Mouse (Mus musculus) midbrain, embryonic 15.5 days (tissue): ENCODE data around the gene Incenp. TPM values are rescaled to one million over a fixed set of nuclear protein-coding genes. Genes with fewer than 3 reads are reported as not detected.
A peak's percentile ranks its signal among the peaks of the same experiment; 100 is the strongest.
"Not testable (repeated sequence)": the region's sequence is repeated elsewhere in the genome, so short reads cannot be mapped to it uniquely, and the experiment has no call there.

Source experiments
- ATAC-seq: fragments of 200-750 bp; cut with Nextera tagmentation; replicated peaks from 2 replicates; pipeline ENCODE4 v1.8.0; 2017; ENCODE audit warnings: moderate TSS enrichment
- H3K27ac ChIP-seq: fragments of 300-500 bp; sonication (generic); 2 replicates; pipeline ENCODE4 v1.5.1; 2015; ENCODE audit warnings: mild to moderate bottlenecking, inconsistent platforms
- H3K27me3 ChIP-seq: fragments of 300-500 bp; sonication (generic); replicated peaks from 2 replicates; pipeline ENCODE4 v1.6.1; 2015; ENCODE audit warnings: inconsistent platforms
- H3K36me3 ChIP-seq: fragments of 300-500 bp; sonication (generic); replicated peaks from 2 replicates; pipeline ENCODE4 v1.6.1; 2015; ENCODE audit warnings: inconsistent platforms
- H3K4me1 ChIP-seq: fragments of 300-500 bp; sonication (generic); 2 replicates; pipeline ENCODE4 v1.6.1; 2015; ENCODE audit warnings: inconsistent platforms
- H3K4me2 ChIP-seq: fragments of 300-500 bp; sonication (generic); 2 replicates; pipeline ENCODE4 v1.6.1; 2015; ENCODE audit warnings: inconsistent platforms, mild to moderate bottlenecking, moderate library complexity
- H3K4me3 ChIP-seq: fragments of 300-500 bp; sonication (generic); 2 replicates; pipeline ENCODE4 v1.5.1; 2015; ENCODE audit warnings: mild to moderate bottlenecking, inconsistent platforms
- H3K9ac ChIP-seq: fragments of 300-500 bp; sonication (generic); 2 replicates; pipeline ENCODE4 v1.6.1; 2015; ENCODE audit warnings: mild to moderate bottlenecking, inconsistent platforms
- H3K9me3 ChIP-seq: fragments of 300-500 bp; sonication (generic); 2 replicates; pipeline ENCODE4 v1.6.1; 2016; ENCODE audit warnings: inconsistent platforms
- WGBS: fragments of 180-500 bp; shearing (Covaris S2); methylation state at CpG from one replicate; pipeline ENCODE4 v1.1.7; 2015; ENCODE audit warnings: mixed read lengths; 5-methylcytosine and 5-hydroxymethylcytosine counted together
- microRNA-seq: library from miRNA; unstranded; fragments of <30 nt; microRNA quantifications from one replicate; pipeline ENCODE4, GENCODE M21; 2016
- polyA plus RNA-seq: library from polyadenylated mRNA; unstranded; fragments of >200 nt; fragmentation: Nextera tagmentation; extraction: Ambion mirVana; gene quantifications from 2 replicates; pipeline ENCODE4 v1.2.1, GENCODE M21; 2015

The Incenp gene
- polyA plus RNA-seq, 1 experiment from 2014 or later, result 29.6 TPM

DNA sequence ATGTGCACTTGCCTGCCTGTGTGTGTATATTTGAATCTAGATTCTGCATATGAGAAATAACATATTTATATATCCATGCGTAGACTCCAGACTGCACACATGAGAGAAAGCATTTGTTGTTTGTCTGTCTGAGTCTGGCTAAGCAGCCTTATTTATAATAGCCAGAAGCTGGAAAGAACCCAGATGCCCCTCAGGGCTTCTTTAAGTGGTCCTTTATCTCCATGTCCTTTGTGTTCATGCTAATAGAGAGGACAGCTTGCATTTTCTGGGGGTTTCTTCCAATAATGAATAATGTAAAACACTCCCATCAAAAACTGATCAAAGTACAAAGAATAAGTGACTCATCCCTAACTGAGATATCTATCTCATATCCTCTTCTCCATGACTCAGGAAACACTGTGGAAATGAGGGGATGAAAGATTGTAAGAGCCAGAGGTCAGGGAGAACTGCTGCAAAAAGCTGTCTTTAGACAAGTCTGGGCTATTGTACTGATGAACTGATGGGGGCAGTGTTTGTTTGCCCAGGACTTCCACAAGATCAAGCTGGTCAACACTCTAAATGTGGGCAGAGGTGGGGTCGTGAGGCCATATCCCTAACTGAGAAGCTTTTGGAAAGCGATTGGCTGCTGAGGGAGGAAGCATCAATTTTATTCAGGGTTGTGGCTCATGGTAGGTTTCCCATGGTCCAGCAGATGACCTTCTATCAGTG lies 49.8 kb downstream of the Incenp start:
- H3K4me1 ChIP-seq, ATAC-seq, H3K27me3 ChIP-seq, H3K9me3 ChIP-seq, H3K4me3 ChIP-seq, H3K36me3 ChIP-seq, H3K9ac ChIP-seq, H3K4me2 ChIP-seq, H3K27ac ChIP-seq: not testable (repeated sequence)
- WGBS, result 58% methylated on average over 3 of the region's 3 CpGs

DNA sequence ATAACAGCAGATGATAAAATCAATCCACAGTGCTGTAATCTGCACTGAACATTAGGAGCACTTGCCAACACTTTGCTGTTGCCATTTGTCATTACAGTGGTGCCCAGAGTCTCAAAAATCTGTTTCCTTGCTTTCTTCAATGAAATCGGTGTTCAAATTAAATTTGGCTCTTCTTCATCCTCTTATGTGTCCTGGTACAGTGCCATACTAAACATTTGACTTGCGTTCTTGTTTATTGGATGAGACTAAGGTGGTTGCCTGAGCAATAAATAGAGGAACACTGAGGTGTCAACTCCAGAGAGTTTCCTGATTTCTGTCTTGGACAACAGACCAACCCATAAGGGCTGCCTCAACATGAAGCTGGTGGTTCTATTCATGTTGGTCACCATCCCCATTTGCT lies 52.1 kb downstream of the Incenp start, which contains the start of gene Scgb2a2:
Gene Scgb2a2, plus strand, starts transcription at position 301 of the 400 bp plus-strand sequence.
- Histone ChIP-seq H3K9ac (no peak within 1 kb of the TSS), H3K4me2 (no peak within 1 kb of the TSS), H3K4me1 (no peaks in the 10 kb centered on the region), H3K4me3 (no peak within 1 kb of the TSS), H3K27ac (no peak within 1 kb of the TSS), H3K27me3 (no peaks in the 10 kb centered on the region), H3K36me3 (no peaks in the 10 kb centered on the region), H3K9me3 (no peaks in the 10 kb centered on the region)
- no peak for ATAC-seq
- WGBS, result 87% methylated on average over 2 of the region's 2 CpGs

DNA sequence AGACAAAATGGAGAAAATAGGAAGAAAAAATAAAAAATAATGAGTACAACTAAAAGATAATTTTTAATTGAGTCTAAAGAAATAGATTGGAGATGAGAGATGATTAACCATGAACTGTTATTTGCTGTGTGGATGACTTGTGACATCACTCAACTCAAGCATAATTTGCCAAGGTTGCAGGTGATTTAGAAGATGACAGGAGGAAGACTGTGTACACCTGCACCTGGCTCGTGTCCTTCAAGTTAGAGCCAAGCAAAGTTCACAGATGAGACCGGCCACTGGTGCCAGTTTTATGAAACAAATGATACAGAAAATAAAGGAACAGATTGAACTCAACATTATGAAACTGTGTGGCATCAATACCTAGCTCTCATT lies 62.0 kb downstream of the Incenp start:
- H3K4me3 ChIP-seq, result no peak overlapping the region
- peak; percentile 70 for ATAC-seq
- H3K36me3 ChIP-seq, result no peaks in the 10 kb centered on the region
- no peaks in the 10 kb centered on the region for H3K27me3 ChIP-seq
- no peak overlapping the region for H3K27ac ChIP-seq
- H3K9ac ChIP-seq, result no peak overlapping the region
- no peaks in the 10 kb centered on the region for H3K4me1 ChIP-seq
- H3K4me2 ChIP-seq, result no peak overlapping the region
- H3K9me3 ChIP-seq, result no peaks in the 10 kb centered on the region
- 55% methylated on average over 2 of the region's 2 CpGs for WGBS

DNA sequence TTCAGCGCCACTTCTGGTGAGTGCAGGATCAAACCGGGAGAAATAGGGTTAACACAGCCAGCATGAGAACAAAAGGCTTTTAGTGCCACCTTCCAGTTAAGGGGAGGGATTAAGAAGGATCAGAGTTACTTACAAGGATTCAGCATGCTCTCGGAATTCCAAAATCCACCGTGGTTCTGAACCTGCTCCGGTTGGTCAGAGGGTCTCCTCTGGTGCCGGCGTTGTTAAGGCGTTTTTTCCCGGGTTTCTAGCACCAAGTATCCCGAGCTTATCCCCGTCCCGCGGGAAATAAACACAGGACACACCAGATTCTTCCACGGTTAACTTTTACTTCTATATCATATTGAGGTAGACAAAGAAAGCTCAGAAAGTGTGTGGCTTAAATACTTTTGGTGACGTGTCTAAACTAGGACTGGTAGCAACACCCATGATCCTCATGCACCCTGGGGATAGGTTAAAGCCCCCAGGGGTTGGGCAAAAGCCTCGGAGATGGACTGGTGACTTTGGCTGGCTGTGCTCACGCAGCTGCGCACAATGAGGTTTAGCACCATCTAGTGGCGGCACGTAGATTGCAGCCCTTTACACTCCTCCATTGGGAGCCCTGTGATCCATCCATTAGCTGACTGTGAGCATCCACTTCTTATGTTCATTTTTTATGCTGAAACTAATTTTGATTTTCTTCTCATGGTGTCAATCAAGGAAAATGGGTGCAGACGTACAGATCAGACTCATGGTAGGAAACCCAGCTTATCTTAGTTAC lies 62.6 kb downstream of the Incenp start:
- not testable (repeated sequence) for H3K9me3 ChIP-seq, H3K36me3 ChIP-seq, H3K9ac ChIP-seq, H3K4me1 ChIP-seq, H3K27ac ChIP-seq, H3K27me3 ChIP-seq
- Histone ChIP-seq H3K4me2 (peak overlapping the region; percentile 42), H3K4me3 (peak overlapping the region; percentile 33)
- ATAC-seq, result peak; percentile 97
- 13% methylated on average over 18 of the region's 21 CpGs for WGBS

Small RNAs within 50 kb of the gene (microRNA-seq; reads per million reads assigned to microRNA genes)
- not detected for gene Gm22369
- not detected for gene Gm24484

Other genes starting within 250 kb of the Incenp start
- gene Scgb2a2, start 52.0 kb downstream of the Incenp start, polyA plus RNA-seq, result not detected in 2 replicates
- gene Fth1, start 81.0 kb upstream of the Incenp start, polyA plus RNA-seq, result 1,452 and 1,467 TPM in 2 replicates
- 1.7 and 3.2 TPM in 2 replicates for gene Best1, start 102.1 kb upstream of the Incenp start, polyA plus RNA-seq
- gene Rab3il1, start 102.1 kb upstream of the Incenp start, polyA plus RNA-seq, result 24.5 and 29.2 TPM in 2 replicates
- 25.8 and 27.1 TPM in 2 replicates for gene Fads3, start 142.0 kb upstream of the Incenp start, polyA plus RNA-seq
- 215 and 222 TPM in 2 replicates for gene Fads2, start 202.2 kb upstream of the Incenp start, polyA plus RNA-seq